Mouse (Mus musculus): ENCODE measurements at regions not wholly inside any gene's neighbourhood (a gene's known extent, or its start where the extent isn't known, plus 50 kb on each side); places are given as distances from the start of the nearest gene placed in this dataset.
A peak's percentile ranks its signal among the peaks of the same experiment; 100 is the strongest.

DNA sequence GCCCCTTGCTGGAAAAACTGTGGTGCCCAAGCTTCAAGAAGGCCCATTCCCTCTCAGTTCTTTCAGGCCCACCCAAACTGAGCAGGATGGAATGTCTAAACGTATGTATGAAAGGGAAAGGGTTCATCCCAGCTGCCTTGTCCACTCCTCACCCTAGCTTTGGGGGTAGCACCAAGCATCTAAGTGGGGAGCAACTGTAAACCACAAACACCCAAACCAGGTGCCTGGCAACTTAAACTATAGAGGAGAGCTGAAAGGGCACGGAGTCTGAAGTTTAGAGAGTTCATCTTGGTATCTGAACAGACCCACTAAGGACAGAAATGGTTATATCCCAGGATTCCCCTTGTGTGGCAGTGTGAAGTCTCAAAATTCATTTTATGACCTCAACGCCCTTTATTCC lies 90.1 kb upstream of the Ssbp2 start:
- no peak for DNase-seq (ENCODE audit: low read depth in 1 of 2, low spot score in 2 of 2)

DNA sequence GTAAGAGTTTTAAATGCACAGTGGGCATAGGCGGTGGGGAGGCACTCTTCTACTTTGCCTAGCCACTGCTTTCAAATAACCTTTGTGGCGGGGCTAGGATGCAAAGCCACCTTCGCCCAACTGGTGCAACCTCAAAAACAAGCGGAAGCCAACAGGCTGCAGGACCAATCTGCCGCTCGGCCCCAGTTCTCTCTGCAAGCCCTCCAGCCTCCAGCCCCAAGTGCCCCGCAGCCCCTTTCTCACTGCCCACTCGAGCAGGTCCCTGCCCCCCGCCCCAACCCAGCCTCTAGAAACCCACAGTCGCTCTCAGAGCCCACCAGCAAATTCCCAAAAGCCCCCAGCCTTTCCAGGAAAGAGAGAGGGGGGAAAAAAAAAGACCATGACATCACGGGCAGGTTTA lies 89.6 kb upstream of the Ssbp2 start:
- no peak for DNase-seq (ENCODE audit: low read depth in 1 of 2, low spot score in 2 of 2)

DNA sequence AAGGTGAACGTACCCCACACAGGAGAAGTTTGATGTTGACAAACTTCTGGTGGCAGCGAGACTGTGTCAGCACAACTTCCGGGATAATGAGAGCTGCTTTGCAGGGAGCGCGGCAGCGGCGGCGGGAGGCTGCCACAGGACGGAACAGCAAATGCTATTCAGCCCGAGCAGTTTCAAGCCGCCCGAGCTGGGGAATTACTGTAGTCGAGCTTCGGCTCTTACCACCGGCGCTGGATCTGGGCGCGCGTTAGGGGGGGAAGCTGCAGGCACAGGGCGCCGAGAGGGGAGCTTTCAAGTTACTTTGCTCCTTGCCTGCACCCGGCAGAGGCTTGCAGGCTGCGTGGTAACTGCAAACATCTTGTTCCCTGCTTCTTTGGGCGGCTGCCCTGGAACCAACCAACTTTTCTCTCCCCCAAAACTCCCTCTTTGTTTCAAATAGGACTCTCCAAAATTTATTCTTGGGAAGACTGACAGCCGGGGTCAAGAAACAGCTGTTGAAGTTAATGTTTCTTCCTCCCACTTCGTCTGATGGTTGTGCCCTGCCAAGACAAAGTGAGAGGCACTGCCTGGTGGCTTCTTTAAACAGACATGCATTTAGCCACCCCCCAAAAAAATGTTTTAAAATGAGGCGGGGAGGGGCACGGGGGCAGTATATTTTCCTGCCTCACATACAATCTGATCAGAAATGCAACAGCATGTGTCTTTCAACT lies 89.0 kb upstream of the Ssbp2 start:
- peak; percentile 68 to 78 for DNase-seq (ENCODE audit: low read depth in 1 of 2, low spot score in 2 of 2)

DNA sequence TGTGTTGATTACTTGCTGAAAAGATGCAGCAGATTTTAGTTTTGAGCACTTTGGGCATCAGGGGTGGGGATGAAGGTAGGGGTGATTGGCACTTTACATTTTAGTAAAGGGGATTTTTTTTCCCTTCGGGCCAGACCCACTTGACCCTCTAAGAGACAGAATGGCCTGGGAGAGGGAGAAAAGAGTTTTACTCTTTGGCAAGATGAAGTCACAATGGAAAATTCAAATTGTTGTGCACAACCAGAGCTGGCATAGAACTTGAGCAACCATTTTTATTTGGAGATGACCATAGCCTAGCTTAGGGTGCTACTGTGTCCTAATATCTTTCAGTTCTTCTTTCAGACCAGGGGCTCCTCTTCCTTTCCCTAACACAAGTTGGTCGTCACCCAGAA lies 88.5 kb upstream of the Ssbp2 start:
- no peak for DNase-seq (ENCODE audit: low read depth in 1 of 2, low spot score in 2 of 2)

DNA sequence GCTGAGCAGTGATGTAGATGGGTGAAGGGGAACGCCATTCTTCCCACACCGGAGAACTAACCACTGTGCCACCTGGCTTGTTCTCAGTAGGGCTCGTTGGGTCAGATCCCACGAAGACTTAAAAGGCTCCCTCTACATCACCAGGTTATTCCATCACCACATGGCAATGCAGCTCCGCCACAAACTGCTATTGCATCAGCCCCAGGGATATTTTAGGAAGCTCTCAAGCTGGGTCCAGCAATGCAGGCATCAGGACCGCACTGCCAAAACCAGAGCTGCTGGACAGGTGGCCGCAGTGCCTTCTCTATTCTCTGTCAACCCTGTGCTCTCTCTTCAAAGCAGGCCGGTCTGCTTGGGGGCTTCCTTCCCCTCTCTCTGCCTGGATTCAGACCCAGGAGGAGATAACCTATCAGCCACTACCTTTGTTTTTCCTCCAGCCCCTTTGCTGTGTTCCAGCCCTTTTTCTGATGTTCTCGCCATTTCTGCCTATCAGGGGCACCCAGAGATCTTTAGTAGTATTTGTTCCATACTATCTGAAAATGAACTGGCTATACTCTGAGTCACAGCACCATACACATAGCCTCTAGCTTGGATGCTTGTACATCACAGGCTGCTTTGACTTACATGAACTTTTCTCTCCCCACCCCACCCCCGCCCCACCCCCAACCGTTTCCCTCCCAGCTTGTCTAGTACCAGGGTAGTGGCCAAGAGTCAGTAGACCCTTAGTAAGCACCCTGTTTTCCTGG lies 87.8 kb upstream of the Ssbp2 start:
- no peak for DNase-seq (ENCODE audit: low read depth in 1 of 2, low spot score in 2 of 2)

GRCm38 (mm10) chr13:91374141-91374540 lies 85.9 kb upstream of the Ssbp2 start:
- DNase-seq (ENCODE audit: low read depth in 1 of 2, low spot score in 2 of 2): no peak

DNA sequence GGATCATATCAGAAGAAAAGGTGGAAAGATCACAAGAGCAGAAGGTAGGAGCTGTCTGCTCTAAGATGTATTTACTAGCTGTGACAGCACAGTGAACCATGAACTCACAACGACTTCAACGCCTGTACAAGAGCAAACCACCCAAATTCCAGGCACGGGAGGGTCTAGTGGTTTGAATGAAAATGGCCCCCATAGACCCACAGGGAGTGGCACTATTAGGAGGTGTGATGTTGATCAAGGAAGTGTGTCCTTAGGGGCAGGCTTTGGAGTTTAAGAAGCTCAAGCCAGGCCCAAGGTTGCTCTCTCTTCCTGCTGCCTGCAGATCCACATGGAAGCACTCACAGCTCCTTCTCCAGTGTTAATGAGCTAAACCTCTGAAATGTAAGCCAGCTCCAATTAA lies 83.5 kb upstream of the Ssbp2 start:
- DNase-seq (ENCODE audit: low read depth in 1 of 2, low spot score in 2 of 2): no peak

- DNase-seq (ENCODE audit: low read depth in 1 of 2, low spot score in 2 of 2): no peak
Measured at GRCm38 (mm10) chr13:91377428-91377827, 82.7 kb upstream of the Ssbp2 start.

- DNase-seq (ENCODE audit: low read depth in 1 of 2, low spot score in 2 of 2): no peak
Measured at GRCm38 (mm10) chr13:91377972-91378371, 82.1 kb upstream of the Ssbp2 start.

- DNase-seq (ENCODE audit: low read depth in 1 of 2, low spot score in 2 of 2): no peak
Measured at GRCm38 (mm10) chr13:91385393-91385792, 74.7 kb upstream of the Ssbp2 start.

DNA sequence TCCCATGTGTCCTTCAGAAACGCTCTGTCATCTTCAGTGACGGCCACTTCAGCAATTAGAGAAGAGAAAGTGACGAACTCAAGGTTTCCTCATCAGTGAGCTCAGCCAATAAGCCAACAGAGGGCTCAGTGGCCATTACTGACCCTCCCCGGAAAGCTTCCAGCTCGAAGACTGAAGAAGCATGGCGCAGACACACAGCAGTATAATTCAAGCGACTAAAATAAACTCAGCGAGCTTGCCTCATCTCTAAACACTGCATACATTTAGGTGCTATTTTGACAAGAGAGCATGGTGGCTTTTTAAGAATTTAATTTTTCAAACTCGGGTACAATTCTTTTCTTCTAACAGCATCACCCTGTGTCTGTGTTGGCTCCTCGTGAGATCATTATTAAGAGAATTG lies 72.2 kb upstream of the Ssbp2 start:
- no peak for DNase-seq (ENCODE audit: low read depth in 1 of 2, low spot score in 2 of 2)

DNA sequence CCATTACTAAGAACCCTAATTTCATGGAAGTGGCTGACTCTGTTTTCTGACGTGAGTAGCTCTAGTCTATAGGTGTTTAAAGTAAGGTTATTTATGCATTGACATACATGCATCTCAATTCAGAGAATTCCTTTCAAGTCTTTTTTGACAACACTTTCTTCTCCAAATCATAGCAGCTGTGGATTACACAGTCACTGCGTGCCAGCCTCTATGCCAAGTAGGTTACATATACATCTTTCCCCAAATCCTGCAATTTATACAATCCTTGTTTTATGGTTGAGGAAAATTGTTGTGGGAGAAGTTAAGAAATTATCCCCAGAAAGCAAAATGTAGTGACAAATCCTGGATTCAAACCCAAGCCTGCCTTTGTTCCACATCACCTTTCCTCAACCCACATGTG lies 56.5 kb upstream of the Ssbp2 start:
- DNase-seq (ENCODE audit: low read depth in 1 of 2, low spot score in 2 of 2): no peak

GRCm38 (mm10) chr13:91405027-91405426 lies 55.1 kb upstream of the Ssbp2 start:
- no peak for DNase-seq (ENCODE audit: low read depth in 1 of 2, low spot score in 2 of 2)

DNA sequence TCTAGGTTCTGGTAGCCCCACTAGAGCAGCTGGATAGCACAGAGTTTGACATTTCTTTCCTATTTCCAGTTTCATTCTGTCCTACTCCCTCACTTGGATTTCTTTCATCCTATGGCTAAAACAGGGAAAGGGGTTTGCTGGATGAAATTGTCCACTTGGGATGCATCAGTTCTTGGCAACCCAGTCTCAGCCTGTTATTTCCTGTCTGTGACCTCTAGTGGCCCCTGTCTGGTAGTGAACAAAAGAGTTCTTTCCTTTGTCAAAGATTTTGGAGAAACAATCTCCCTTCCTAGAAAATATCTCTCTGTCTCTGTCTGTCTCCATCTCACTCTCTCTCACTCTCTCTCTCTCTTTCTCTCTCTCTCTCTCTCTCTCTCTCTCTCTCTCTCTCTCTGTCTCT lies 50.0 kb upstream of the Ssbp2 start:
- no peak for DNase-seq (ENCODE audit: low read depth in 1 of 2, low spot score in 2 of 2)

All from monocyte, adult 2 months (primary cell).